Comparison of ENCODE assay signal across 8 mouse cellular contexts in genomic region chr7:47081277-47081676, GRCm38 (mm10). TPM values are rescaled to one million over a fixed set of nuclear protein-coding genes. Genes with fewer than 3 reads are reported as not detected.
DNase-seq lines count a peak whose midpoint lies in the region; ATAC-seq and TF ChIP-seq lines count a peak whose summit lies in the region.

No protein-coding gene starts in this region.

- no peak overlapping the region for H3K9ac ChIP-seq in liver, embryonic 14.5 days (replicated peaks)
- H3K9ac ChIP-seq in neural tube, embryonic 15.5 days (replicated peaks): no peak overlapping the region

- intact Hi-C loops in gastrocnemius, postnatal 36 days (cut with DNase I): loop anchor here (1.0 to 5.0 kb wide), 3 partner anchors 57 to 119 kb away; no protein-coding TSS in a partner anchor

- H3K4me3 ChIP-seq in liver, embryonic 14.5 days (ENCODE audit: insufficient read depth in 1 of 2, low read depth in 2 of 2, low read length in 2 of 2): no peak overlapping the region
- no peak overlapping the region for H3K4me3 ChIP-seq in neural tube, embryonic 15.5 days (replicated peaks)

- peak; percentile 38 for DNase-seq in 3134 (ENCODE audit: extremely low read depth, insufficient read length, low spot score)
- DNase-seq in R1 (ENCODE audit: low read depth, low spot score): peak; percentile 40
- DNase-seq in cerebellum, postnatal 4 days (ENCODE audit: low spot score in 2 of 2): peak; percentile 58 to 73
- peak; percentile 32 to 66 for DNase-seq in gastrocnemius, postnatal 36 days
- DNase-seq in kidney, adult 9 months: peak; percentile 83
- no peak for DNase-seq in liver, embryonic 14.5 days (ENCODE audit: low read depth in 3 of 3, low spot score in 3 of 3)
- DNase-seq in testis, postnatal 10 days (ENCODE audit: low spot score): peak; percentile 88

- no peaks in the 10 kb centered on the region for H3K9me3 ChIP-seq in liver, embryonic 14.5 days (ENCODE audit: control insufficient read depth, low read length)
- H3K9me3 ChIP-seq in neural tube, embryonic 15.5 days (replicated peaks): no peaks in the 10 kb centered on the region

- no peaks in the 10 kb centered on the region for H3K27me3 ChIP-seq in liver, embryonic 14.5 days (ENCODE audit: control insufficient read depth, insufficient read depth, low read length)
- no peaks in the 10 kb centered on the region for H3K27me3 ChIP-seq in neural tube, embryonic 15.5 days (replicated peaks)

- no peaks in the 10 kb centered on the region for H3K36me3 ChIP-seq in liver, embryonic 14.5 days (replicated peaks; ENCODE audit: control insufficient read depth, insufficient read depth, low read depth)
- H3K36me3 ChIP-seq in neural tube, embryonic 15.5 days: peaks cover 76% of the 10 kb centered on the region

- H3K4me1 ChIP-seq in liver, embryonic 14.5 days (replicated peaks; ENCODE audit: control insufficient read depth in 2 of 2, insufficient read depth in 2 of 2, low read length in 1 of 2): 0 out of 4 replicates have a peak, but pooled peaks cover 0 to 2% of the 10 kb centered on the region in 2 experiments
- no peaks in the 10 kb centered on the region for H3K4me1 ChIP-seq in neural tube, embryonic 15.5 days

- TF ChIP-seq EP300 in liver, embryonic 14.5 days (IDR thresholded peaks at IDR 0.05; ENCODE audit: low read depth): no peak

- WGBS in liver, embryonic 14.5 days (ENCODE audit: insufficient replicate concordance): 25% methylated on average over 6 of the region's 6 CpGs
- 49% methylated on average over 6 of the region's 6 CpGs for WGBS in neural tube, embryonic 15.5 days

- no peak overlapping the region for H3K27ac ChIP-seq in liver, embryonic 14.5 days
- no peak overlapping the region for H3K27ac ChIP-seq in neural tube, embryonic 15.5 days (replicated peaks)

- no peak overlapping the region for H3K4me2 ChIP-seq in liver, embryonic 14.5 days (ENCODE audit: low read depth)
- H3K4me2 ChIP-seq in neural tube, embryonic 15.5 days: no peak overlapping the region

- TF ChIP-seq CTCF in liver, embryonic 14.5 days (IDR thresholded peaks at IDR 0.05; ENCODE audit: low read depth): peak; percentile 88

- ATAC-seq in liver, embryonic 14.5 days (ENCODE audit: insufficient read depth): no peak
- ATAC-seq in neural tube, embryonic 15.5 days (ENCODE audit: low FRiP score): peak; percentile 26; the same call in 1 of the 2 replicates

RNA-seq across cellular contexts. Expression of gene Tmem86a, which starts 30.9 kb away (rescaled TPM):
- total RNA-seq in gastrocnemius, postnatal 36 days (2021): 1 to 10 TPM; 4.6 to 5.5 TPM
- 12.6 and 14.8 TPM in 2 replicates for polyA plus RNA-seq in liver, embryonic 14.5 days (2012; rRNA removed)
- 16.6 and 16.9 TPM in 2 replicates for polyA plus RNA-seq in liver, embryonic 14.5 days (2014; fragmentation: Nextera tagmentation; extraction: Ambion mirVana)
- polyA plus RNA-seq in neural tube, embryonic 15.5 days (2015; fragmentation: Nextera tagmentation; extraction: Ambion mirVana): 25.3 and 25.4 TPM in 2 replicates

RNA-seq across cellular contexts. Expression of gene Ptpn5, which starts 52.2 kb away (rescaled TPM):
- total RNA-seq in gastrocnemius, postnatal 36 days (2021): not detected
- polyA plus RNA-seq in liver, embryonic 14.5 days (2012; rRNA removed): 0.16 TPM in 1 of 2 replicates, not detected in the other
- not detected in 2 replicates for polyA plus RNA-seq in liver, embryonic 14.5 days (2014; fragmentation: Nextera tagmentation; extraction: Ambion mirVana)
- polyA plus RNA-seq in neural tube, embryonic 15.5 days (2015; fragmentation: Nextera tagmentation; extraction: Ambion mirVana): 163 and 187 TPM in 2 replicates

Comparison
In these comparisons a context has a peak if more than half of its experiments do, and no peak if none do; other contexts are left out.
1. DNase-seq: peak in 3134 (single experiment), R1 (single experiment), cerebellum, postnatal 4 days (2 of 2), gastrocnemius, postnatal 36 days (2 of 2), kidney, adult 9 months (single experiment) and testis, postnatal 10 days (single experiment); none in liver, embryonic 14.5 days (0 of 3).
2. RNA of gene Ptpn5, which starts 52.2 kb away (polyA plus RNA-seq): 163 to 187 TPM in neural tube, embryonic 15.5 days; 0.16 TPM in liver, embryonic 14.5 days; every median in the first group is over 100 times any median in the second.